Mouse (Mus musculus): ENCODE measurements at regions not wholly inside any gene's neighbourhood (a gene's known extent, or its start where the extent isn't known, plus 50 kb on each side); places are given as distances from the start of the nearest gene placed in this dataset.

GRCm38 (mm10) chr2:132472126-132472525 is 86.9 kb upstream of the Prokr2 start:
- DNase-seq (ENCODE audit: low read depth, low spot score), result no peak

GRCm38 (mm10) chr2:132468957-132469642 is 83.9 kb upstream of the Prokr2 start:
- no peak for DNase-seq (ENCODE audit: low read depth, low spot score)

- DNase-seq (ENCODE audit: low read depth, low spot score), result peak; percentile 16
Measured at GRCm38 (mm10) chr2:132455029-132455428, 69.8 kb upstream of the Prokr2 start.

- DNase-seq (ENCODE audit: low read depth, low spot score), result no peak
Measured at GRCm38 (mm10) chr2:132449347-132449746, 64.1 kb upstream of the Prokr2 start.

- DNase-seq (ENCODE audit: low read depth, low spot score), result no peak
Measured at GRCm38 (mm10) chr2:132447826-132448225, 62.6 kb upstream of the Prokr2 start.

- no peak for DNase-seq (ENCODE audit: low read depth, low spot score)
Measured at GRCm38 (mm10) chr2:132446019-132446418, 60.8 kb upstream of the Prokr2 start.

GRCm38 (mm10) chr2:132444442-132445161 is 59.4 kb upstream of the Prokr2 start:
- peak; percentile 20 for DNase-seq (ENCODE audit: low read depth, low spot score)

All from ZHBTc4 (cell line).